Mouse (Mus musculus): ENCODE results near the gene Ikzf3. TPM values are rescaled to one million over a fixed set of nuclear protein-coding genes. Genes with fewer than 3 reads are reported as not detected.

Ikzf3 gene
- total RNA-seq, 2 experiments from 2014 or later = 1.9 to 3.1 TPM

GRCm38 (mm10) chr11:98577776-98578175 lies 31.9 kb upstream of the Ikzf3 start:
- no peak for ATAC-seq (replicated peaks; ENCODE audit: low FRiP score, low TSS enrichment, poor library complexity, severe bottlenecking)

GRCm38 (mm10) chr11:98569461-98569860 lies 23.6 kb upstream of the Ikzf3 start:
- no peak for ATAC-seq (replicated peaks; ENCODE audit: low FRiP score, low TSS enrichment, poor library complexity, severe bottlenecking)

- no peak for ATAC-seq (replicated peaks; ENCODE audit: low FRiP score, low TSS enrichment, poor library complexity, severe bottlenecking)
Measured at GRCm38 (mm10) chr11:98568326-98568725, 22.5 kb upstream of the Ikzf3 start.

GRCm38 (mm10) chr11:98563921-98564414 lies 18.1 kb upstream of the Ikzf3 start:
- no peak for ATAC-seq (replicated peaks; ENCODE audit: low FRiP score, low TSS enrichment, poor library complexity, severe bottlenecking)

GRCm38 (mm10) chr11:98563025-98563424 lies 17.2 kb upstream of the Ikzf3 start:
- no peak for ATAC-seq (replicated peaks; ENCODE audit: low FRiP score, low TSS enrichment, poor library complexity, severe bottlenecking)

GRCm38 (mm10) chr11:98560942-98561341 lies 15.1 kb upstream of the Ikzf3 start:
- no peak for ATAC-seq (replicated peaks; ENCODE audit: low FRiP score, low TSS enrichment, poor library complexity, severe bottlenecking)

GRCm38 (mm10) chr11:98555124-98555700 lies 9.4 kb upstream of the Ikzf3 start:
- ATAC-seq (replicated peaks; ENCODE audit: low FRiP score, low TSS enrichment, poor library complexity, severe bottlenecking) = no peak

GRCm38 (mm10) chr11:98553966-98554365 lies 8.1 kb upstream of the Ikzf3 start:
- ATAC-seq (replicated peaks; ENCODE audit: low FRiP score, low TSS enrichment, poor library complexity, severe bottlenecking) = no peak

GRCm38 (mm10) chr11:98550975-98551828 lies 5.4 kb upstream of the Ikzf3 start, which contains the start of gene Zpbp2:
Gene Zpbp2 (plus strand): TSS chr11:98551097.
- ATAC-seq (replicated peaks; ENCODE audit: low FRiP score, low TSS enrichment, poor library complexity, severe bottlenecking) = peak; percentile 96

- ATAC-seq (replicated peaks; ENCODE audit: low FRiP score, low TSS enrichment, poor library complexity, severe bottlenecking) = no peak
Measured at GRCm38 (mm10) chr11:98550311-98550974, 4.6 kb upstream of the Ikzf3 start.

GRCm38 (mm10) chr11:98549363-98549762 lies 3.5 kb upstream of the Ikzf3 start:
- ATAC-seq (replicated peaks; ENCODE audit: low FRiP score, low TSS enrichment, poor library complexity, severe bottlenecking) = no peak

GRCm38 (mm10) chr11:98547308-98547693 lies 1.5 kb upstream of the Ikzf3 start:
- ATAC-seq (replicated peaks; ENCODE audit: low FRiP score, low TSS enrichment, poor library complexity, severe bottlenecking) = no peak

GRCm38 (mm10) chr11:98546529-98547307 lies 887 bp upstream of the Ikzf3 start:
- ATAC-seq (replicated peaks; ENCODE audit: low FRiP score, low TSS enrichment, poor library complexity, severe bottlenecking) = no peak

GRCm38 (mm10) chr11:98544890-98545677 lies 747 bp downstream of the Ikzf3 start:
- ATAC-seq (replicated peaks; ENCODE audit: low FRiP score, low TSS enrichment, poor library complexity, severe bottlenecking) = no peak

- ATAC-seq (replicated peaks; ENCODE audit: low FRiP score, low TSS enrichment, poor library complexity, severe bottlenecking) = no peak
Measured at GRCm38 (mm10) chr11:98543414-98543813, 2.4 kb downstream of the Ikzf3 start.

GRCm38 (mm10) chr11:98542553-98542952 lies 3.3 kb downstream of the Ikzf3 start:
- no peak for ATAC-seq (replicated peaks; ENCODE audit: low FRiP score, low TSS enrichment, poor library complexity, severe bottlenecking)

GRCm38 (mm10) chr11:98540319-98540718 lies 5.5 kb downstream of the Ikzf3 start:
- no peak for ATAC-seq (replicated peaks; ENCODE audit: low FRiP score, low TSS enrichment, poor library complexity, severe bottlenecking)

- ATAC-seq (replicated peaks; ENCODE audit: low FRiP score, low TSS enrichment, poor library complexity, severe bottlenecking) = no peak
Measured at GRCm38 (mm10) chr11:98537480-98538034, 8.3 kb downstream of the Ikzf3 start.
